ENCODE assay signal across 10 mouse cellular contexts in genomic region chr13:9014431-9014830, GRCm38 (mm10). TPM values are rescaled to one million over a fixed set of nuclear protein-coding genes. Genes with fewer than 3 reads are reported as not detected.
DNase-seq lines count a peak whose midpoint lies in the region.
"Had no signal": no experiment of that assay in that cellular context is flagged by ENCODE, and none has a peak within 500 bp of the region (broad histone marks: within the 10 kb centered on the region; RNA-seq: fewer than 3 reads in every experiment).

No protein-coding gene starts in this region.

- H3K27ac ChIP-seq in forebrain, embryonic 10.5 days, result no peak overlapping the region
- H3K27ac ChIP-seq: neural tube, embryonic 12.5 days had no signal

- DNase-seq in adrenal gland, adult 2 months, result peak; percentile 62
- DNase-seq in adrenal gland, adult 18-20 months (ENCODE audit: low spot score in 2 of 2), result no peak
- peak; percentile 74 for DNase-seq in NIH3T3 (ENCODE audit: low read depth)
- peak; percentile 25 for DNase-seq in kidney, postnatal 10 days
- DNase-seq in lung, postnatal 14 days, result peak; percentile 3
- no peak for DNase-seq in right cerebral cortex, postnatal 14 days
- DNase-seq in frontal cortex, postnatal 14 days (ENCODE audit: low spot score in 2 of 2), result no peak
- DNase-seq in forebrain, embryonic 10.5 days (ENCODE audit: extremely low spot score, low spot score), result no peak
- DNase-seq: B cell, adult 2 months had no signal

- WGBS in forebrain, embryonic 10.5 days, result 57% methylated on average over 3 of the region's 3 CpGs

- H3K9me3 ChIP-seq in forebrain, embryonic 10.5 days, result no peaks in the 10 kb centered on the region
- H3K9me3 ChIP-seq: neural tube, embryonic 12.5 days had no signal

- H3K4me3 ChIP-seq in forebrain, embryonic 10.5 days, result no peak overlapping the region
- H3K4me3 ChIP-seq: neural tube, embryonic 12.5 days had no signal

- no peaks in the 10 kb centered on the region for H3K27me3 ChIP-seq in forebrain, embryonic 10.5 days (ENCODE audit: poor library complexity, severe bottlenecking)
- H3K27me3 ChIP-seq: neural tube, embryonic 12.5 days had no signal

- peaks cover 9% of the 10 kb centered on the region for H3K4me1 ChIP-seq in forebrain, embryonic 10.5 days
- H3K4me1 ChIP-seq: neural tube, embryonic 12.5 days had no signal

- H3K36me3 ChIP-seq in forebrain, embryonic 10.5 days (replicated peaks), result no peaks in the 10 kb centered on the region
- H3K36me3 ChIP-seq: neural tube, embryonic 12.5 days had no signal

RNA-seq across cellular contexts. Expression of gene Gtpbp4, which starts 18.5 kb away (rescaled TPM):
- 10 to 100 TPM; 53.9 to 72.0 TPM for total RNA-seq in adrenal gland, adult 2 months (2021)
- 1.1 and 3.6 TPM in 2 replicates for polyA plus RNA-seq in adrenal gland, adult 2 months (2012; rRNA removed)
- 10 to 100 TPM; 70.7 to 72.4 TPM for total RNA-seq in adrenal gland, adult 18-20 months (2021)
- 119 and 125 TPM in 2 replicates for polyA plus RNA-seq in forebrain, embryonic 10.5 days (2016; fragmentation: Nextera tagmentation; extraction: Ambion mirVana)

Comparison
In these comparisons a context has a peak if more than half of its experiments do, and no peak if none do; other contexts are left out.
1. DNase-seq: peak in adrenal gland, adult 2 months (single experiment), NIH3T3 (single experiment), kidney, postnatal 10 days (single experiment) and lung, postnatal 14 days (single experiment); none in adrenal gland, adult 18-20 months (0 of 2), right cerebral cortex, postnatal 14 days (single experiment), frontal cortex, postnatal 14 days (0 of 2) and forebrain, embryonic 10.5 days (single experiment).